Mouse (Mus musculus): ENCODE data around the gene Slc39a13. TPM values are rescaled to one million over a fixed set of nuclear protein-coding genes. Genes with fewer than 3 reads are reported as not detected.
"Not testable (repeated sequence)": the region's sequence is repeated elsewhere in the genome, so short reads cannot be mapped to it uniquely, and the experiment has no call there.

Slc39a13 gene
- total RNA-seq, 4 experiments from 2014 or later = 33.5 to 35.5 (median 34.7) TPM

DNA sequence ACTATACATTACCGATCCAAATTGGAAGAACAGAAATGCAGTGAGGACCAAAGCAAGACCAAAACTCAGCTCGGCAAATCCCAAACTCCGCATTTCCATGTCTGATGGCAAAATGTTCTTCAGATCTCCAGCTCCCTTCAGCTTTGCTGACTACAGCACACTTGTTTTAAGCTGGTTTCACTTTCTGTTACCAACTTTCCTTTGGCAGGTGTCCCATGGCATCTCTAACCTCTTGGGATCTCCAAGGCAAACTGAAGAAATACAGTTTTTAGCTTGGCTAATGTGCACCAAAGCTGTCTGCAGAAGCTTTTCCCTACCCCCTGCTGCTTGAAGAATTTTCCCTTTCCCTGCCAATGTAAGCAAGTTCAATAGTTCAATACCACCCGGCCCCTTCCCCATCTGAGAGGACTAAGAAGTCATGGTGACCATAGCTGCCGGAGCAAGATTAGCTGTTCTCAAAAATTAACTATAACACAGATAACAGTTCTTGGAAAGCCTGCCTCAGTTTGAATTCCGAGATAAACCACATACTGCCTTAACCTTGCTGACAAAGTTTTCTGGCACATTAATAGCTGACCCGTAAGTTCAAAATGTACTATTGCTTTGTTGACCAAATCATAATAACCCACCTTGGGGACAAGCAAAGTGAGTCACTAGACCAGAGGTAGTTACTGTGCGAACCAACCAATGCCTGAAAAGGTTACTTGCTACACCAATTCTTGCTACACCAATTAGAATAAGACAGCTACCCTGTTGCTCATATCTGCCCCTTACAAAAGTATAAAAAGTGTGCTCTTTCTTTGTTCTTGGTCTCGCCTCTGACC is 42.6 kb downstream of the Slc39a13 start:
- DNase-seq (ENCODE audit: low spot score in 2 of 2) = no peak

DNA sequence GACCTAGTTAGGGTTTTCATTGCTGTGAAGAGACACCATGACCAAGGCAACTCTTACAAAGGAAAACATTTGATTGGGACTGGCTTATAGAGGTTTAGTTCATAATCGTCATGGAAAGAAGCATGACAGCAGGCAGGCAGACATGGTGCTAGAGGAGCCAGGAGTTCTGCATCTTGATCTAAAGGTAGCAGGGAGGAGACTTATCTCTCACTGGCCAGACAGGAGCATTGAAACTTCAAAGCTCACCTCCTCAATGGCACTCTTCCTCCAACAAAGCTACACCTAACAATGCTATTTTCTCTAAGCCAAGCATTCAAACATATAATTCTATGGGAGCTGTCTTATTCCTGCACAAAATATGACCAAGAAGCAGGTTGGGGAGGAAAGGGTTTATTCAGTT is 43.7 kb downstream of the Slc39a13 start:
- no peak for DNase-seq (ENCODE audit: low spot score in 2 of 2)

DNA sequence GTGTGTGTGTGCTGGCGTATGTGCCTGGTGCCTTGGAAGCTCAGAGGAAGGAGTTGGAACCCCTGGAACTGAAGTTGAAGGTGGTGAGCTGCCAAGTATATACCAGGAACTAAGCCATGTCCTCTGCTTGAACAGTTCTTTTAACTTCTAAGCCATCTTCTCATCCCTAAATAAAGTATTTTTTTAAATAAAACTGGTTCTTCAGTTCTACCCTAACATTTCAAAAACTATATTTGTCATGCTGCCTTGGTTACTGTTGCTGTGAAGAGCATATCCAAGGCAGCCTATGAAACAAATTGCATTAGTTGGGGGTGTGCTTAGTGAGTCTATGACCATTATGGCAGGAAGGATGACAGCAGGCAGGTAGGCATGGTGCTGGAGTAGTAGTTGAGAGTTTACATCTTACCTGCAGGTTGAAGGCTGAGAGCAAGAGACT is 45.1 kb downstream of the Slc39a13 start:
- DNase-seq (ENCODE audit: low spot score in 2 of 2) = peak in 1 of 2 experiments; percentile 41

DNA sequence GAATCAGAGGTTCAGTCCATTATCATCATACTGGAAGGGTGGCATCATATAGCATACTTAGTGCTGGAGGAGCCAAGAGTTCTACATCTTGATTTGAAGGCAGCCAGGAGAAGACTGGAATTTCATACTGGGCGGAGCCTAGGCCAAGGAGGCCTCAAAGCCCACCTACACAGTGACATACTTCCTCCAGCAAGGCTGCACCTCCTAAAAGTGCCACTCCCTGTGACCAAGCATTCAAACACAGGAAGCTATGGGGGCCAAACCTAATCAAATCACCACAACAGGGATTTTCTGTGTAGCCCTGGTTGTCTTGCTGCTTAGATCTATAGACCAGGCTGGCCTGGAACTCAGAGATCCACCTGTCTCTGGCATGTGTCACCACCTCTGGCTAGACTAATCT is 46.3 kb downstream of the Slc39a13 start:
- DNase-seq (ENCODE audit: low spot score in 2 of 2) = no peak

DNA sequence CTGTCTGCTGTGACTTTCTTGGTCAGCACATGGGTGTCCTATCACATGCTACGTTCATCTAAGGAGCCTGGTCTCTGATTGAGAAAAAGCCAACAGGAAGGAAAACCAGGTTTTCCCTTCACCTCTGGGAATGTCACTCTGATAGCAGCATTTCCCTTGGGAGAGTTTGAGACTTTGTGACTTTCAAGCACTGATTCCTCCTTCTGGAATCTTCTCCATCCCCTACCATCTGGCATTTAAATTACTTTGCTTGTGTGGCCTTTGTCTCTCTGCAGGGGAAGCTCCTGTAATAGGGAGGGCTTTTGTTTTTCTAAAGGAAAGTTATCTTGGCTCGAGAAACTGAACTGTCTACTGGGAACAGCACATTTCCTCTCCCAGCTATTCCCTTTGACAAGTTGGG is 47.1 kb downstream of the Slc39a13 start:
- no peak for DNase-seq (ENCODE audit: low spot score in 2 of 2)

DNA sequence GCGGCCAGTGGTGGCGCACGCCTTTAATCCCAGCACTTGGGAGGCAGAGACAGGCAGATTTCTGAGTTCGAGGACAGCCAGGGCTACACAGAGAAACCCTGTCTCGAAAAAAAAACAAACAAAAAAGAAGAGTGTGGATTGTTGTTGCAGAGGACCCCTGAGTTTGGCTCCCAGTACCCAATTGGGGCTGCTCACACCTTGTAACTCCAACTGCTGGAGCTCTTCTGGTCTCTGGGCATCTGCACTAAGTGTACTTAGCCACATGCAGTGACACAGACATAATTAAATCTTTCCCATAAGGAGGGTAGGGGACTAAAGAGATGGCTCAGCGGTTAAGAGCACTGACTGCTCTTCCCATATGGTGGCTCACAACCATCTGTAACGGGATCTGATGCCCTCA is 48.0 kb downstream of the Slc39a13 start:
- not testable (repeated sequence) for DNase-seq (ENCODE audit: low spot score in 2 of 2)

DNA sequence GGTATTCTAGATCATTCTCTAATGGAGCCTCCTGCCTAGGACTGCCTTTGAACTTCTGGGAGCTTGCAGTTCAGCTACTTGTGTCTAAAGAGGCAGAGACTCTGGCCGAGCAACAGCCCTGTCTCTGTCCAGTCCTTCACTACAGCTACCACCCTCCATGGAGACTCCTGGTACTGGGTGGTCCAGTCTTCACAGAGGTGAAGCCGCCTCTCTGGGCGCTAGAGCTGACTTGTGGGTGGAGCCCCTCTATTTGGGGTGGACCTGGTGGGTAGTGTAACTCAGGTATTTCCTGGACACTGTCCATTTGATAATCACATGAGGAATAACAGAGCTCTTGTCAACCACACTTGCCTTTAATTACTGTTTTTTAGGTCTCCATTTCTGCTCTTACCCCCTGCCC is 50.3 kb downstream of the Slc39a13 start:
- DNase-seq (ENCODE audit: low spot score in 2 of 2) = no peak

DNA sequence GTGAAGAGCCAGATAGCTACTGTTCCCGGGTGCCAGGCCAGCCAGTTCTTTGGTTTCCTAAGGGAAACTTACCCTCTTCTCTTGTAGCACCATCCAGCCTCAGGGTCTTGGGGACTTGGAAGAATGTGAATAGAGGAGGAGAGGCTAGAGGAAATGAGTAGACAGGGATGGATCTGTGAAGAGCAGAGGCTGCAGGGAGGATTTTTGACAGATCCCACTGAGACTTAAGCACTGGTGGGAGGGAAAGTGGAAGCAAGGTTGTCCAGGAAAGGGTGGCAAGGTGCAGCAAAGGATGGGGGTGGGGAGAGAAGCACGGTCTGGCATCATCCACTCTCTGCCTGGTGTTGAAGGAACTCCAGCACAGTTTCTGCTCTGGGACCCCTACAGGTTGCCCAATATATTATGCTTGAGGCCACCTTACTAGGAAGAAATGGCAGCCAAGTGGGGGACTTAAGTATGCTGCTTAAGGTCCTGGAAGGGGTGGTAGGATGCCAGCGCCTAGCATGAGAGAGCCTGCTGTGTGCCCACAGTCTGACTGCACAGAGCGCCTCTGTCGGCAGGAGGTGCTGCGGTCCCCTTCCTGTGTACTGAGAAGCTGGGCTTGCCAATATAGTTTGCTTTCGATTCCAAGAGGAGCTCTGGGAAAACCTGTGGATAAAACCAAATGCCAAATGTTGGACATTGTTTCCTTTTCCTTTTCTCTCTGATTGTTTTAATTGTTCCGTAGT is 52.0 kb downstream of the Slc39a13 start:
- no peak for DNase-seq (ENCODE audit: low spot score in 2 of 2)

DNA sequence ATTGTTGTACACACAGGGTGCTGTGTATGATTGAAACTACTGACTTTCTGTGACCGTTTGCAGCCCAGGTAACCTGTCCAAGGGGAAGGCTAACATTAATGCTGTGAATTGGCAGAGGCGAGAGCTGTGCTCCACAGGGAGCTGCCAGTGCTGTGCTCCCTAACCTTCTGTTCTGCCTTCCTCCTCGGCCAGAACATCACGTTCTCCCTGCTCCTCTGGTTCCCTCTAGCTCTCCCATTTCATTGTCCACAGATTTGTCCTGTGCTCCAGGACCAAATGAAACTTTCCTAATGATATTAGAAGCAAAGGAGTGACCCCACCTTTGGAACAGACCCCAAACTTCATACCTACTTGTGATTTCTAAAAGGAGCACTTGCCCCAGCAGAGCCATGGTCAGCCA is 54.8 kb downstream of the Slc39a13 start:
- DNase-seq (ENCODE audit: low spot score in 2 of 2) = no peak

DNA sequence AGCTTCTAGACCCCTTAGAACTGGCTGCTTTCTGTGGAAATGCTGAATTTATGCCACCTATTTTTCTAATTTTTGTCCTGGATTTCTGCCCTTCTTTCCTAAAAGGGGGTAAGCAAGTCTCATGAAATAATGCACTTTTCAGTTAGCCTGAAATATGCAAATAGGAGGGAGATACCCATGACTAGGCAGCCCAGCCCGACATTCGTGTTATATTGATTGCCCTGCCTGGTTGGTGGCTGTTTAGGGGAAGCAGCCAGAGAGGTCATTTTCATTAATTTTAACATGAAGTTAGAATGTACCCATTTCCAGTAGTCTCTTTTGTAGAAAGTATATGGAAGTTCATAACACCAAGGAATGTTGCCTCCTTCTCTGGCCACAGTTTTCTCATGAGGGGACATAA is 56.3 kb downstream of the Slc39a13 start:
- DNase-seq (ENCODE audit: low spot score in 2 of 2) = no peak

Other genes starting within 250 kb of the Slc39a13 start
- gene Mtch2, start 223.3 kb downstream of the Slc39a13 start, total RNA-seq (2022) = 100 to 1,000 TPM in 3 of 4 experiments, 10 to 100 TPM in 1; 99.3 to 117 (median 109) TPM
- 100 to 1,000 TPM; 243 to 258 (median 253) TPM for gene C1qtnf4, start 184.6 kb downstream of the Slc39a13 start, total RNA-seq (2022)
- 10 to 100 TPM; 33.1 to 51.2 (median 40.3) TPM for gene Kbtbd4, start 165.7 kb downstream of the Slc39a13 start, total RNA-seq (2022)
- 100 to 1,000 TPM; 244 to 284 (median 255) TPM for gene Ndufs3, start 165.6 kb downstream of the Slc39a13 start, total RNA-seq (2022)
- 100 to 1,000 TPM; 129 to 151 (median 138) TPM for gene Celf1, start 130.0 kb downstream of the Slc39a13 start, total RNA-seq (2022)
- under 1 TPM; 0.57 to 0.81 (median 0.70) TPM for gene Rapsn, start 34.8 kb downstream of the Slc39a13 start, total RNA-seq (2022)
- gene Psmc3, start 16.4 kb downstream of the Slc39a13 start, total RNA-seq (2022) = 100 to 1,000 TPM; 188 to 218 (median 202) TPM
- 1 to 10 TPM; 3.9 to 8.9 (median 6.5) TPM for gene Spi1, start 12.0 kb upstream of the Slc39a13 start, total RNA-seq (2022)
- under 1 TPM; 0.33 to 0.91 (median 0.69) TPM for gene Mybpc3, start 47.7 kb upstream of the Slc39a13 start, total RNA-seq (2022)
- gene Madd, start 113.4 kb upstream of the Slc39a13 start, total RNA-seq (2022) = 100 to 1,000 TPM; 200 to 219 (median 206) TPM
- gene Nr1h3, start 132.4 kb upstream of the Slc39a13 start, total RNA-seq (2022) = 1 to 10 TPM; 3.3 to 4.3 (median 3.4) TPM
- gene Acp2, start 132.5 kb upstream of the Slc39a13 start, total RNA-seq (2022) = 10 to 100 TPM; 47.5 to 53.2 (median 50.1) TPM
- gene Ddb2, start 166.6 kb upstream of the Slc39a13 start, total RNA-seq (2022) = 10 to 100 TPM; 12.7 to 15.5 (median 13.2) TPM
- gene Pacsin3, start 185.5 kb upstream of the Slc39a13 start, total RNA-seq (2022) = 10 to 100 TPM; 40.3 to 47.5 (median 45.7) TPM
- gene Arfgap2, start 194.6 kb upstream of the Slc39a13 start, total RNA-seq (2022) = 10 to 100 TPM; 74.4 to 80.8 (median 79.3) TPM

Measured in left cerebral cortex, adult 8-10 months (tissue).